Mouse (Mus musculus) cerebellum, adult 2 months (tissue): ENCODE data around the gene Dpp7. TPM values are rescaled to one million over a fixed set of nuclear protein-coding genes. Genes with fewer than 3 reads are reported as not detected.

Experiments
- DNase-seq, 2 experiments: peaks; one replicate each; pipeline ENCODE4 v3.0.0; 2021
- H3K27ac ChIP-seq: fragments of 200-500 bp; 2 replicates; pipeline ENCODE4 v1.5.1; 2012; ENCODE audit warnings: low read length, control low read depth, inconsistent platforms; ENCODE audit not compliant: insufficient read depth
- H3K27me3 ChIP-seq: fragments of 200-500 bp; 2 replicates; pipeline ENCODE4 v1.6.1; 2012; ENCODE audit warnings: inconsistent platforms, mild to moderate bottlenecking, low read length, moderate library complexity; ENCODE audit not compliant: control insufficient read depth, insufficient read depth
- H3K4me1 ChIP-seq: fragments of 200-500 bp; 2 replicates; pipeline ENCODE4 v1.6.1; 2011; ENCODE audit warnings: low read length; ENCODE audit not compliant: control insufficient read depth, insufficient read depth
- H3K4me3 ChIP-seq: fragments of 200-500 bp; replicated peaks from 2 replicates; pipeline ENCODE3; 2011; ENCODE audit warnings: mild to moderate bottlenecking, low read depth, low read length, control low read depth; ENCODE audit not compliant: insufficient read depth
- CTCF ChIP-seq: fragments of 200-500 bp; IDR thresholded peaks from 2 replicates; pipeline ENCODE4 v1.5.1; 2011; ENCODE audit warnings: low read depth, mild to moderate bottlenecking, control low read depth, low read length, moderate library complexity, borderline replicate concordance; ENCODE audit not compliant: insufficient read depth
- POLR2A ChIP-seq: fragments of 200-500 bp; IDR thresholded peaks from 2 replicates; pipeline ENCODE4 v1.6.1; 2011; ENCODE audit warnings: low read length, control low read depth, borderline replicate concordance; ENCODE audit not compliant: insufficient read depth
- WGBS: fragments of 180-500 bp; shearing (Covaris S2); methylation state at CpG from one replicate; pipeline ENCODE4 v1.1.7; 2018; 5-methylcytosine and 5-hydroxymethylcytosine counted together
- polyA plus RNA-seq: library from polyadenylated mRNA; depleted of rRNA; stranded (reverse); fragments of >200 nt; gene quantifications from 2 replicates; pipeline ENCODE4 v1.2.3, GENCODE M21; 2012

Gene Dpp7
- polyA plus RNA-seq, 1 experiment, result 63.1 TPM

DNA sequence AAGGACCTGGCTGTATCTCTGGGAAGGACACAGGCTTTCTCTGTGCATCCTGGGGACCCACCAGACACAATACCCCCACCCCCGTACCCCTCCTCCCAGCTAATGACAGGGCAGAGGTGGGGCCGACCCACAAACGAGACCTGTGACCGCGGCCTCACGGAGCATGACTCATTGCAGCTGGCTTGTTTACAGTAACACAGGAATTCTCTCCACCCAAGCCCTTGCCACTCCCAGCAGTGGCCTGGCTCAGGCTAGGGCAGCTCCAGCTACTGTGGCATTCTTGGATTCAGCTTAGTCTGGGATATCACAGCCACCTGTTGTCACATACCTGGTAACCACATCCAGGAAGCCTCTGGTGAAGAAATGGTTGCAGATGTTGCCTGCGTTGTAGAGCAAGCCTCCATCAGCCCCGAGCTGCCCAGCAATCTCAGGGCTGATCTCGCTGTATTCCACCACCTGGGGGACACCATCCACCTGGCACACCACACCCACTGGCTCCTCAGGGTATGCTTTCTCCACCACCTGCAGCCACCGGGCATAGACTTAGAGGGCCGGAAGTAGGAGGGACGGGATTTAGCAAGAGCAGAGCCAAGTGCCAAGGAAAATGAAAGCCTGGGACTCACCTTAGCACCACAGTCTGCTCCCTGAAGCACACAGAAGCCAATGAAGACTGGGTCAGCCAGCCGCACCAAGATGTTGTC, 7.5 kb upstream of the Dpp7 start:
- no peak for TF ChIP-seq CTCF
- Histone ChIP-seq H3K27me3 (no peaks in the 10 kb centered on the region), H3K27ac (no peak overlapping the region), H3K4me1 (no peaks in the 10 kb centered on the region), H3K4me3 (no peak overlapping the region)
- DNase-seq, result no peak
- 72% methylated on average over 13 of the region's 13 CpGs for WGBS

DNA sequence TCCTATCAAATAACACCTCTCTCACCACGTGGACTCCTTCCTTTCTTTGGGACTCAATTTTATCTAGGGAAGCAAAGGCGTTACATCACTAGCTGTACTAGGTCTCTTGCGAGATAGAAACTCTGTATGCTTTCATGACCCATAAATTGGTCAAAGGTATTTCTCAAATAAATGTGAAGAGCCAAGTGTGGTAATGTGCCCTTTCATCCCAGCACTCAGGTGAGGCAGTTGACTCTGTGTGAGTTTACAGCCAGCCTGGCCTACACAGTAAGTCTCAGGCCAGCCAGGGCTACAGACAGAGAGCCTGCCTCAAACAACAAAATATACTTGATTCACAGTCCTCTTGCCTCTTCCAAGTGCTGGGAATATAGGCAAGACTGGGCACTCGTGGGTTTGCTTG, 3.7 kb upstream of the Dpp7 start:
- Histone ChIP-seq H3K4me3 (no peak overlapping the region), H3K27ac (no peak overlapping the region), H3K4me1 (peaks cover 8% of the 10 kb centered on the region), H3K27me3 (no peaks in the 10 kb centered on the region)
- TF ChIP-seq POLR2A (no peak), CTCF (no peak)
- no peak for DNase-seq
- 76% methylated on average over 4 of the region's 4 CpGs for WGBS

DNA sequence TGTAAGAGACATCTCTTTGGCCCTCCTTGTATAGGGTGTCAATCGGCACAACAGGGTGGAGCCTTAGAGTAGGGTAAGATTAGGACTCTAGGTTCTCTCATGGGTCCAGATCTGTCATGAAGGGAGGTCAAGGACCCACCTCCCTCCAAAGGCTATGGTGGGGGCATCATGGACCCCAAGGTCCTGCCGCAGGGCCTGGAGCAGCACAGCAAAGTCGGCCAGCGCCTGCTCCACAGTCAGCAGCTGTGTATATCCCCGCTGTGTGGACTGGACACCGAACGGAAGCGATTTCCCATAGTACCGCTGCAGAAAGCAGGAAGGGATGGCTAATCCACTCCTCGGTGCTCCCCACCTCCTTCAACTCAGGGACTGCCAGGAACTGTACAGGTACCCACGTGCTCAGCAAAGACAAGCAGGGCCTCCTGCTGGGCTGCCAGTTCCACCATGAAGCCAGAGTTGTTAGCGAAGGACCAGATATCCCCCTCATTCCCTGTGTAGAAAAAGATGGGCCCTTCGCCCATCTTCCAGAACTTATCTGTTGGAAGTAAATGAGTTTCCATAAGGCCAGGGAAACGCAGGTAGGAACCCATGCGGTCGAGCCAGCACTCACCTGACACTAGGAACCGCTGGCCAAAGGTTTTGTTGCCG, 616 bp downstream of the Dpp7 start:
- WGBS, result 31% methylated on average over 18 of the region's 18 CpGs
- H3K27me3 ChIP-seq, result no peaks in the 10 kb centered on the region
- H3K27ac ChIP-seq, result no peak overlapping the region
- H3K4me1 ChIP-seq, result peaks cover 8% of the 10 kb centered on the region
- DNase-seq, result peak in 1 of 2 experiments; percentile 42
- peak overlapping the region; percentile 80 for H3K4me3 ChIP-seq
- TF ChIP-seq CTCF, result no peak
- no peak for TF ChIP-seq POLR2A

- Histone ChIP-seq H3K4me3 (no peak overlapping the region), H3K27me3 (no peaks in the 10 kb centered on the region), H3K27ac (no peak overlapping the region), H3K4me1 (peaks cover 8% of the 10 kb centered on the region)
- no peak for DNase-seq
- TF ChIP-seq CTCF (no peak), POLR2A (no peak)
- 79% methylated on average over 6 of the region's 6 CpGs for WGBS
Measured at GRCm38 (mm10) chr2:25354211-25354610, 1.9 kb downstream of the Dpp7 start.

- H3K27me3 ChIP-seq, result no peaks in the 10 kb centered on the region
- no peak overlapping the region for H3K27ac ChIP-seq
- DNase-seq, result no peak
- peaks cover 8% of the 10 kb centered on the region for H3K4me1 ChIP-seq
- TF ChIP-seq POLR2A (no peak), CTCF (no peak)
- no peak overlapping the region for H3K4me3 ChIP-seq
- 98% methylated on average over 3 of the region's 3 CpGs for WGBS
Measured at GRCm38 (mm10) chr2:25350701-25351100, 5.5 kb downstream of the Dpp7 start.

GRCm38 (mm10) chr2:25349499-25349898, 6.7 kb downstream of the Dpp7 start:
- DNase-seq, result no peak
- H3K4me3 ChIP-seq, result no peak overlapping the region
- no peaks in the 10 kb centered on the region for H3K27me3 ChIP-seq
- WGBS, result 92% methylated on average over 4 of the region's 4 CpGs
- H3K27ac ChIP-seq, result no peak overlapping the region
- TF ChIP-seq CTCF (no peak), POLR2A (no peak)
- H3K4me1 ChIP-seq, result no peaks in the 10 kb centered on the region

GRCm38 (mm10) chr2:25348162-25348561, 8.0 kb downstream of the Dpp7 start:
- TF ChIP-seq CTCF (no peak), POLR2A (no peak)
- Histone ChIP-seq H3K4me1 (no peaks in the 10 kb centered on the region), H3K4me3 (no peak overlapping the region), H3K27me3 (no peaks in the 10 kb centered on the region), H3K27ac (no peak overlapping the region)
- WGBS, result 58% methylated on average over 7 of the region's 7 CpGs
- DNase-seq, result no peak

GRCm38 (mm10) chr2:25338303-25338702, 17.9 kb downstream of the Dpp7 start:
- H3K27me3 ChIP-seq, result no peaks in the 10 kb centered on the region
- no peak for DNase-seq
- H3K4me3 ChIP-seq, result no peak overlapping the region
- WGBS, result 92% methylated on average over 6 of the region's 6 CpGs
- peaks cover 3% of the 10 kb centered on the region; the same call in 1 of the 2 replicates for H3K4me1 ChIP-seq
- no peak overlapping the region for H3K27ac ChIP-seq
- no peak for TF ChIP-seq CTCF
- TF ChIP-seq POLR2A, result no peak
